In genomic region chr17:31790280-31791063, GRCm38 (mm10) we compare ENCODE assay signal across 8 mouse cellular contexts.
DNase-seq lines count a peak whose midpoint lies in the region; ATAC-seq and TF ChIP-seq lines count a peak whose summit lies in the region.

No protein-coding gene starts in this region.

- 1% methylated on average over 22 of the region's 22 CpGs for WGBS in midbrain, embryonic 13.5 days
- WGBS in spleen, adult 2 months = 46% methylated on average over 22 of the region's 22 CpGs

- peaks cover 35% of the 10 kb centered on the region for H3K4me1 ChIP-seq in midbrain, embryonic 13.5 days (replicated peaks)
- H3K4me1 ChIP-seq in spleen, adult 2 months (ENCODE audit: control insufficient read depth, insufficient read depth, insufficient read length) = peaks cover 20% of the 10 kb centered on the region; the same call in 1 of the 2 replicates

- H3K36me3 ChIP-seq in midbrain, embryonic 13.5 days = no peaks in the 10 kb centered on the region
- H3K36me3 ChIP-seq in spleen, adult 2 months (ENCODE audit: control insufficient read depth, insufficient read depth, low read length) = no peaks in the 10 kb centered on the region

- ATAC-seq in midbrain, embryonic 13.5 days = peak; percentile 80
- ATAC-seq in inflammation-experienced regulatory T-cells, adult 6 months = no peak

- DNase-seq in ES-CJ7 (ENCODE audit: low read depth, low spot score) = peak; percentile 36
- peak; percentile 89 for DNase-seq in brain, embryonic 14.5 days (ENCODE audit: low read depth)
- DNase-seq in gastrocnemius, postnatal 36 days = peak; percentile 38 to 58
- peak; percentile 47 for DNase-seq in induced T-regulatory cell, adult 2 months (ENCODE audit: low read depth)
- peak; percentile 59 for DNase-seq in left cerebral cortex, postnatal 4 days
- DNase-seq in spleen, adult 2 months (ENCODE audit: low read depth in 1 of 2, low spot score in 2 of 2) = peak; percentile 35 to 61

- no peak overlapping the region; the same call in 1 of the 2 replicates for H3K4me3 ChIP-seq in midbrain, embryonic 13.5 days (replicated peaks)
- no peak overlapping the region for H3K4me3 ChIP-seq in spleen, adult 2 months (ENCODE audit: extremely low read depth, insufficient read depth, insufficient read length)

- TF ChIP-seq POLR2A in brain, embryonic 14.5 days (IDR thresholded peaks at IDR 0.05; ENCODE audit: borderline replicate concordance, extremely low read depth, insufficient read depth, insufficient read length, poor library complexity, severe bottlenecking) = no peak
- no peak for TF ChIP-seq POLR2A in spleen, adult 2 months (IDR thresholded peaks at IDR 0.05; ENCODE audit: low read depth, low read length)

- TF ChIP-seq CTCF in brain, embryonic 14.5 days (IDR thresholded peaks at IDR 0.05; ENCODE audit: borderline replicate concordance, extremely low read depth, insufficient read depth, insufficient read length) = no peak
- no peak for TF ChIP-seq CTCF in spleen, adult 2 months (IDR thresholded peaks at IDR 0.05; ENCODE audit: extremely low read depth, insufficient read depth, insufficient read length, insufficient replicate concordance)

- H3K27me3 ChIP-seq in midbrain, embryonic 13.5 days = 0 out of 2 replicates have a peak, but pooled peaks cover 4% of the 10 kb centered on the region
- H3K27me3 ChIP-seq in spleen, adult 2 months (ENCODE audit: control insufficient read depth, insufficient read depth, low read length) = no peaks in the 10 kb centered on the region

- intact Hi-C loops in gastrocnemius, postnatal 36 days (cut with DNase I) = no loop called here
- intact Hi-C loops in left cerebral cortex, postnatal 4 days (cut with DNase I) = no loop called here

- H3K9me3 ChIP-seq in midbrain, embryonic 13.5 days = no peaks in the 10 kb centered on the region

- peak overlapping the region; percentile 48 for H3K9ac ChIP-seq in midbrain, embryonic 13.5 days (replicated peaks)

- peak overlapping the region; percentile 87 for H3K27ac ChIP-seq in midbrain, embryonic 13.5 days
- H3K27ac ChIP-seq in spleen, adult 2 months (ENCODE audit: insufficient read depth, low read length) = no peak overlapping the region; the same call in 1 of the 2 replicates

- H3K4me2 ChIP-seq in midbrain, embryonic 13.5 days (replicated peaks) = peak overlapping the region; percentile 46

Comparison
In these comparisons a context has a peak if more than half of its experiments do, and no peak if none do; other contexts are left out.
1. DNase-seq: peak in every context shown above with its lines; median percentile 89 in brain, embryonic 14.5 days; 59 in left cerebral cortex, postnatal 4 days; 48 in gastrocnemius, postnatal 36 days; 48 in spleen, adult 2 months; 47 in induced T-regulatory cell, adult 2 months; 36 in ES-CJ7.